Mouse (Mus musculus): ENCODE data around the gene Pygo2.

Gene Pygo2

GRCm38 (mm10) chr3:89392871-89393311 is 37.1 kb upstream of the Pygo2 start:
- in situ Hi-C loops (cut with MboI; ENCODE audit: unreplicated experiment in 2 of 2) = no loop called here

- in situ Hi-C loops (cut with MboI; ENCODE audit: unreplicated experiment in 2 of 2) = no loop called here
Measured at GRCm38 (mm10) chr3:89393605-89394004, 36.4 kb upstream of the Pygo2 start.

GRCm38 (mm10) chr3:89394006-89394893 is 35.8 kb upstream of the Pygo2 start, which contains the start of gene Zbtb7b:
TSS of gene Zbtb7b (minus strand) at chr3:89394776.
- in situ Hi-C loops (cut with MboI; ENCODE audit: unreplicated experiment in 2 of 2) = no loop called here

- in situ Hi-C loops (cut with MboI; ENCODE audit: unreplicated experiment in 2 of 2) = loop anchor here in 1 of 2 experiments (5.0 kb wide), 1 partner anchor 62 kb away; no protein-coding TSS in a partner anchor
Measured at GRCm38 (mm10) chr3:89394894-89395256, 35.1 kb upstream of the Pygo2 start.

GRCm38 (mm10) chr3:89395419-89395805 is 34.6 kb upstream of the Pygo2 start:
- in situ Hi-C loops (cut with MboI; ENCODE audit: unreplicated experiment in 2 of 2) = loop anchor here in 1 of 2 experiments (5.0 kb wide), 1 partner anchor 62 kb away; no protein-coding TSS in a partner anchor

- in situ Hi-C loops (cut with MboI; ENCODE audit: unreplicated experiment in 2 of 2) = loop anchor here in 1 of 2 experiments (5.0 kb wide), 1 partner anchor 61 kb away; no protein-coding TSS in a partner anchor
Measured at GRCm38 (mm10) chr3:89395806-89396653, 34.0 kb upstream of the Pygo2 start.

GRCm38 (mm10) chr3:89396654-89397005 is 33.4 kb upstream of the Pygo2 start:
- in situ Hi-C loops (cut with MboI; ENCODE audit: unreplicated experiment in 2 of 2) = loop anchor here in 1 of 2 experiments (5.0 kb wide), 1 partner anchor 61 kb away; no protein-coding TSS in a partner anchor

GRCm38 (mm10) chr3:89401329-89401728 is 28.7 kb upstream of the Pygo2 start:
- in situ Hi-C loops (cut with MboI; ENCODE audit: unreplicated experiment in 2 of 2) = loop anchor here in 1 of 2 experiments (5.0 kb wide), 1 partner anchor 36 kb away; the partner anchor contains the start of gene Pbxip1

- in situ Hi-C loops (cut with MboI; ENCODE audit: unreplicated experiment in 2 of 2) = loop anchor here in 1 of 2 experiments (5.0 kb wide), 1 partner anchor 35 kb away; the partner anchor contains the start of gene Pbxip1
Measured at GRCm38 (mm10) chr3:89402693-89403092, 27.3 kb upstream of the Pygo2 start, which contains the start of gene Lenep. TSS of gene Lenep (minus strand) at chr3:89402793.

- in situ Hi-C loops (cut with MboI; ENCODE audit: unreplicated experiment in 2 of 2) = no loop called here
Measured at GRCm38 (mm10) chr3:89406887-89407286, 23.1 kb upstream of the Pygo2 start.

GRCm38 (mm10) chr3:89408448-89408847 is 21.6 kb upstream of the Pygo2 start:
- in situ Hi-C loops (cut with MboI; ENCODE audit: unreplicated experiment in 2 of 2) = no loop called here

GRCm38 (mm10) chr3:89409701-89410100 is 20.3 kb upstream of the Pygo2 start:
- in situ Hi-C loops (cut with MboI; ENCODE audit: unreplicated experiment in 2 of 2) = no loop called here

GRCm38 (mm10) chr3:89410864-89411263 is 19.1 kb upstream of the Pygo2 start:
- in situ Hi-C loops (cut with MboI; ENCODE audit: unreplicated experiment in 2 of 2) = no loop called here

- in situ Hi-C loops (cut with MboI; ENCODE audit: unreplicated experiment in 2 of 2) = no loop called here
Measured at GRCm38 (mm10) chr3:89411490-89412393, 18.3 kb upstream of the Pygo2 start, which contains the start of gene Flad1. TSS of gene Flad1 (minus strand) at chr3:89411870.

GRCm38 (mm10) chr3:89416158-89416557 is 13.9 kb upstream of the Pygo2 start:
- in situ Hi-C loops (cut with MboI; ENCODE audit: unreplicated experiment in 2 of 2) = no loop called here

- in situ Hi-C loops (cut with MboI; ENCODE audit: unreplicated experiment in 2 of 2) = no loop called here
Measured at GRCm38 (mm10) chr3:89417131-89417530, 12.9 kb upstream of the Pygo2 start.

- in situ Hi-C loops (cut with MboI; ENCODE audit: unreplicated experiment in 2 of 2) = no loop called here
Measured at GRCm38 (mm10) chr3:89417840-89418169, 12.2 kb upstream of the Pygo2 start.

GRCm38 (mm10) chr3:89418170-89418860 is 11.7 kb upstream of the Pygo2 start, which contains the start of the genes Cks1b and Shc1:
TSS of gene Cks1b (minus strand) at chr3:89418383.
TSS of gene Shc1 (plus strand) at chr3:89418443.
- in situ Hi-C loops (cut with MboI; ENCODE audit: unreplicated experiment in 2 of 2) = no loop called here

GRCm38 (mm10) chr3:89418861-89419250 is 11.2 kb upstream of the Pygo2 start:
- in situ Hi-C loops (cut with MboI; ENCODE audit: unreplicated experiment in 2 of 2) = no loop called here
